Mouse (Mus musculus) liver, adult 2 months (tissue): ENCODE measurements at regions not wholly inside any gene's neighbourhood (a gene's known extent, or its start where the extent isn't known, plus 50 kb on each side); places are given as distances from the start of the nearest gene placed in this dataset.

Source experiments
- CTCF ChIP-seq: fragments of 200-500 bp; IDR thresholded peaks from 2 replicates; pipeline ENCODE4 v1.5.1; 2011; ENCODE audit warnings: low read depth, low read length, control low read depth
- POLR2A ChIP-seq: fragments of 200-500 bp; IDR thresholded peaks from 2 replicates; pipeline ENCODE4 v1.6.1; 2011; ENCODE audit warnings: low read length, control low read depth; ENCODE audit not compliant: insufficient read depth; ENCODE audit errors: extremely low read depth

GRCm38 (mm10) chr2:64616931-64617330 lies 407.9 kb downstream of the Grb14 start:
- no peak for TF ChIP-seq CTCF
- TF ChIP-seq POLR2A: no peak
